Mouse (Mus musculus): ENCODE results near the gene Oprl1. TPM values are rescaled to one million over a fixed set of nuclear protein-coding genes. Genes with fewer than 3 reads are reported as not detected.

Gene Oprl1
- total and polyA plus RNA-seq, 3 experiments: 0.14 to 0.25 TPM; not detected in 1

DNA sequence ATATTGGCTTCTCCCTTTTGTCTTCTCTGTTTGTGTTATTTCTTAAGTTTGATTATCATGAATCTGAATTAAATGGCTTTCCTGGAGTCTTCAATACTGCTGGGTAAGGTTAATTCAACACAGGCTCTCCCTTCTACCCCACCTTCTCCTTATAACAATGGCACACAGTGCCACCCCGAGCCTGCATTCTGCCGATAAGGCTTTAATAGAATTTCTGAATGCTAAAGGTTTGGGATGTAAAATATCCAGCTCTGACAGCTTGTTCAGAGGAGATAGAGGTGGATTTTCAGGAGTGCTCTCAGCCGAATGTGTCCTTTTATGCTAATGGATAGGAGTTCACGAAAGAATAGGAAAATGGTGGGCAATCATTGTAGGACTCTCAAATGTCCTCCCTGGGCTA is 50.4 kb downstream of the Oprl1 start:
- Histone ChIP-seq H3K4me1 (ENCODE audit: control insufficient read depth in 1 of 2, insufficient read depth in 2 of 2) (no peaks in the 10 kb centered on the region), H3K27me3 (replicated peaks) (peaks cover 95% of the 10 kb centered on the region), H3K27ac (ENCODE audit: insufficient read depth, low read depth) (no peak overlapping the region), H3K4me3 (replicated peaks in 1 of 3; ENCODE audit: low read depth in 2 of 3, low read length in 2 of 3, poor library complexity in 1 of 3) (no peak overlapping the region), H3K36me3 (replicated peaks in 1 of 2; ENCODE audit: control insufficient read depth in 1 of 2, insufficient read depth in 1 of 2, low read length in 1 of 2) (no peaks in the 10 kb centered on the region), H3K79me2 (replicated peaks; ENCODE audit: control insufficient read depth, extremely low read depth, insufficient read depth, poor library complexity, severe bottlenecking) (no peaks in the 10 kb centered on the region), H3K9ac (ENCODE audit: insufficient read depth, low read depth) (no peak overlapping the region), H3K9me3 (replicated peaks; ENCODE audit: low read length) (no peaks in the 10 kb centered on the region), H3K4me2 (ENCODE audit: insufficient read depth, low read depth, poor library complexity, severe bottlenecking) (no peak overlapping the region)
- in situ Hi-C loops (cut with MboI; ENCODE audit: low pct_ligation_motif_present, low pct_unique_long_range_greater_than_20kb, low sequenced_read_pairs) (no loop called here), dilution Hi-C loops (cut with MboI; ENCODE audit: extremely low pct_ligation_motif_present, extremely low pct_unique_long_range_greater_than_20kb, low sequenced_read_pairs) (no loop called here)
- no peak for TF ChIP-seq MAZ (IDR thresholded peaks at IDR 0.05; ENCODE audit: low read depth, low read length)
- TF ChIP-seq SMC3 (IDR thresholded peaks at IDR 0.05; ENCODE audit: low read depth, low read length): no peak
- no peak for TF ChIP-seq MXI1 (IDR thresholded peaks at IDR 0.05; ENCODE audit: low read depth, low read length)
- no peak for TF ChIP-seq SIN3A (IDR thresholded peaks at IDR 0.05; ENCODE audit: low read length)
- no peak for TF ChIP-seq NRF1 (IDR thresholded peaks at IDR 0.05; ENCODE audit: low read depth, low read length)
- TF ChIP-seq KAT2A (IDR thresholded peaks at IDR 0.05; ENCODE audit: insufficient replicate concordance, low read length): no peak
- TF ChIP-seq CTCF (conservative IDR thresholded peaks at IDR 0.05 in 1 of 2, IDR thresholded peaks at IDR 0.05 in 1 of 2; ENCODE audit: low read depth in 2 of 2, low read length in 2 of 2): no peak
- no peak for TF ChIP-seq MYC (IDR thresholded peaks at IDR 0.05; ENCODE audit: low read depth, low read length)
- no peak for TF ChIP-seq PAX5 (IDR thresholded peaks at IDR 0.05; ENCODE audit: low read length)
- TF ChIP-seq RCOR1 (conservative IDR thresholded peaks at IDR 0.05; ENCODE audit: low read depth, low read length): no peak
- no peak for TF ChIP-seq RAD21 (IDR thresholded peaks at IDR 0.05; ENCODE audit: low read depth, low read length)
- no peak for TF ChIP-seq TCF12 (IDR thresholded peaks at IDR 0.05; ENCODE audit: low read depth, low read length)
- TF ChIP-seq IRF4 (IDR thresholded peaks at IDR 0.05; ENCODE audit: low read depth, low read length): no peak
- TF ChIP-seq UBTF (IDR thresholded peaks at IDR 0.05; ENCODE audit: low read depth, low read length): no peak
- no peak for TF ChIP-seq TBP (conservative IDR thresholded peaks at IDR 0.05; ENCODE audit: low read depth, low read length)
- no peak for TF ChIP-seq MAFK (IDR thresholded peaks at IDR 0.05; ENCODE audit: insufficient replicate concordance, low read length)
- no peak for DNase-seq (ENCODE audit: extremely low read depth)

DNA sequence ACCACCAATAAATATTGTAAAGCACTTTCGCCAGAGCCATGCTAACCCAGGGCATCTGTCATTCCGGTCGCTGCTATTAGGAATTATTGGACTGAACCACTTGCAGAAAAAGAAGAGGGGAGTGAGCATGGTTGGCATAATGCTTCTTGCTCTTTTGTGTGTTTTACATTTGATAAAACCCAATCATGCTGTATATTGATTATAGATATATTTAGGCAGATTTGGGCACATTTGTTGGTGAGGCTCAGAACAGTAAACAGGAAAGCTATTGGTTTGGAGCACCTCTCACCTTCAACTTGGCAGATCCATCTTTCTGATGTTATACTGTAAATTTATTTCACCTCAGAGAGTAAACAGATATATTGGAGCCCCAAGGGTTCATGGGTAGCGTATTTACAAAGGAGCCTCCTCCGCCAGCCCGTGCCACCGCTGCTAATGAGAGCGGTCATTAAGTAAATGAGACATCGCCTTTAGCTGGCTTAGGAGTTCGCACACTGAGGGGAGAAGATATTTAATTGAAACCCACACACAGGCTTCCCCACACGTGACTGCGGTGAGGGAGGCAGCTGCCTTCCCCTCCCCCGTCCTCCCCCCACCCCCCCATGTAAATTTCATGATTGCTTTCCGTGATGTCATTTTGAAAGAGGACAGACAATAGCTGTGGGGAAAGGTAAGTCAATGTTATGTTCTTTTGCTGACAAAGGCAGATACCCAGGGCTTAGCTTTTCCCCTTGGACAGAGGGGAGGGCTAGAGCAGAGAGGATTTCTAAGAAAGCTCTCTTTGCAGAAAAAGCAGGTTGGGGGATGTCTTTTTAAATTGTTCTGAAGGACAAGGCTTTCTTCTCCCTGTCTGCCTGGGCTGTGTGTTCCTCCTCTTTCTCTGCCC is 52.1 kb downstream of the Oprl1 start:
- no peak for DNase-seq (ENCODE audit: extremely low read depth)
- Histone ChIP-seq H3K36me3 (replicated peaks in 1 of 2; ENCODE audit: control insufficient read depth in 1 of 2, insufficient read depth in 1 of 2, low read length in 1 of 2) (no peaks in the 10 kb centered on the region), H3K4me2 (ENCODE audit: insufficient read depth, low read depth, poor library complexity, severe bottlenecking) (0 out of 2 replicates have a peak overlapping the region, but pooled peaks have one; percentile 9), H3K4me1 (ENCODE audit: control insufficient read depth in 1 of 2, insufficient read depth in 2 of 2) (no peaks in the 10 kb centered on the region), H3K27me3 (replicated peaks) (peaks cover 85% of the 10 kb centered on the region), H3K9ac (ENCODE audit: insufficient read depth, low read depth) (no peak overlapping the region), H3K27ac (ENCODE audit: insufficient read depth, low read depth) (no peak overlapping the region), H3K79me2 (replicated peaks; ENCODE audit: control insufficient read depth, extremely low read depth, insufficient read depth, poor library complexity, severe bottlenecking) (no peaks in the 10 kb centered on the region), H3K4me3 (replicated peaks in 1 of 3; ENCODE audit: low read depth in 2 of 3, low read length in 2 of 3, poor library complexity in 1 of 3) (no peak overlapping the region), H3K9me3 (replicated peaks; ENCODE audit: low read length) (no peaks in the 10 kb centered on the region)
- TF ChIP-seq PAX5 (IDR thresholded peaks at IDR 0.05; ENCODE audit: low read length) (no peak), MXI1 (IDR thresholded peaks at IDR 0.05; ENCODE audit: low read depth, low read length) (no peak), IRF4 (IDR thresholded peaks at IDR 0.05; ENCODE audit: low read depth, low read length) (no peak), JUN (IDR thresholded peaks at IDR 0.05; ENCODE audit: insufficient read depth, low read depth, low read length) (no peak), ZKSCAN1 (IDR thresholded peaks at IDR 0.05; ENCODE audit: borderline replicate concordance, low read depth, low read length) (no peak), ZNF384 (IDR thresholded peaks at IDR 0.05; ENCODE audit: low read depth, low read length) (no peak), CHD2 (IDR thresholded peaks at IDR 0.05; ENCODE audit: low read length) (no peak), NRF1 (IDR thresholded peaks at IDR 0.05; ENCODE audit: low read depth, low read length) (no peak), JUND (conservative IDR thresholded peaks at IDR 0.05; ENCODE audit: low read depth, low read length) (no peak), USF1 (IDR thresholded peaks at IDR 0.05; ENCODE audit: low read depth, low read length) (no peak), UBTF (IDR thresholded peaks at IDR 0.05; ENCODE audit: low read depth, low read length) (no peak), TBP (conservative IDR thresholded peaks at IDR 0.05; ENCODE audit: low read depth, low read length) (no peak), ELF1 (IDR thresholded peaks at IDR 0.05; ENCODE audit: low read depth, low read length) (no peak), RAD21 (IDR thresholded peaks at IDR 0.05; ENCODE audit: low read depth, low read length) (no peak), RCOR1 (conservative IDR thresholded peaks at IDR 0.05; ENCODE audit: low read depth, low read length) (no peak), POLR2AphosphoS2 (IDR thresholded peaks at IDR 0.05; ENCODE audit: low read depth, low read length) (no peak), GABPA (IDR thresholded peaks at IDR 0.05; ENCODE audit: insufficient replicate concordance, low read depth, low read length) (no peak)
- in situ Hi-C loops (cut with MboI; ENCODE audit: low pct_ligation_motif_present, low pct_unique_long_range_greater_than_20kb, low sequenced_read_pairs): no loop called here
- dilution Hi-C loops (cut with MboI; ENCODE audit: extremely low pct_ligation_motif_present, extremely low pct_unique_long_range_greater_than_20kb, low sequenced_read_pairs): no loop called here

Data from CH12.LX (cell line).